Mouse (Mus musculus): ENCODE measurements around the gene Shroom3. TPM values are rescaled to one million over a fixed set of nuclear protein-coding genes. Genes with fewer than 3 reads are reported as not detected.
"Not testable (repeated sequence)": the region's sequence is repeated elsewhere in the genome, so short reads cannot be mapped to it uniquely, and the experiment has no call there.

Shroom3 gene
- polyA plus RNA-seq, 1 experiment from 2014 or later, result 8.1 TPM

GRCm38 (mm10) chr5:92918866-92919265 is 235.6 kb downstream of the Shroom3 start:
- Histone ChIP-seq H3K27me3 (replicated peaks) (no peaks in the 10 kb centered on the region), H3K4me3 (replicated peaks) (no peak overlapping the region), H3K9ac (no peak overlapping the region), H3K27ac (0 out of 2 replicates have a peak overlapping the region, but pooled peaks have one; percentile 6), H3K4me1 (replicated peaks) (peaks cover 38% of the 10 kb centered on the region), H3K9me3 (no peaks in the 10 kb centered on the region), H3K36me3 (peaks cover 6% of the 10 kb centered on the region), H3K4me2 (replicated peaks) (no peak overlapping the region; the same call in 1 of the 2 replicates)
- ATAC-seq, result no peak
- 54% methylated on average over 9 of the region's 9 CpGs for WGBS

- Histone ChIP-seq H3K27me3 (replicated peaks) (no peaks in the 10 kb centered on the region), H3K36me3 (peaks cover 6% of the 10 kb centered on the region), H3K4me1 (replicated peaks) (peaks cover 38% of the 10 kb centered on the region), H3K4me3 (replicated peaks) (no peak overlapping the region), H3K4me2 (replicated peaks) (no peak overlapping the region), H3K9me3 (no peaks in the 10 kb centered on the region), H3K27ac (no peak overlapping the region), H3K9ac (no peak overlapping the region)
- WGBS, result 73% methylated on average over 14 of the region's 14 CpGs
- no peak for ATAC-seq
Measured at GRCm38 (mm10) chr5:92919390-92919789, 236.2 kb downstream of the Shroom3 start.

- no peaks in the 10 kb centered on the region for H3K27me3 ChIP-seq (replicated peaks)
- no peak for ATAC-seq
- peaks cover 6% of the 10 kb centered on the region for H3K36me3 ChIP-seq
- WGBS, result 90% methylated on average over 8 of the region's 8 CpGs
- no peak overlapping the region for H3K27ac ChIP-seq
- H3K4me3 ChIP-seq (replicated peaks), result no peak overlapping the region
- no peak overlapping the region for H3K4me2 ChIP-seq (replicated peaks)
- no peaks in the 10 kb centered on the region for H3K9me3 ChIP-seq
- H3K9ac ChIP-seq, result no peak overlapping the region
- peaks cover 37% of the 10 kb centered on the region for H3K4me1 ChIP-seq (replicated peaks)
Measured at GRCm38 (mm10) chr5:92920984-92921383, 237.7 kb downstream of the Shroom3 start.

GRCm38 (mm10) chr5:92921728-92922127 is 238.5 kb downstream of the Shroom3 start:
- 85% methylated on average over 8 of the region's 8 CpGs for WGBS
- no peak overlapping the region for H3K9ac ChIP-seq
- no peak overlapping the region for H3K4me3 ChIP-seq (replicated peaks)
- H3K4me2 ChIP-seq (replicated peaks), result no peak overlapping the region
- no peaks in the 10 kb centered on the region for H3K9me3 ChIP-seq
- ATAC-seq, result no peak
- no peak overlapping the region for H3K27ac ChIP-seq
- H3K36me3 ChIP-seq, result peaks cover 6% of the 10 kb centered on the region
- H3K4me1 ChIP-seq (replicated peaks), result peaks cover 32% of the 10 kb centered on the region
- no peaks in the 10 kb centered on the region for H3K27me3 ChIP-seq (replicated peaks)

GRCm38 (mm10) chr5:92922981-92923380 is 239.7 kb downstream of the Shroom3 start:
- peaks cover 35% of the 10 kb centered on the region for H3K4me1 ChIP-seq (replicated peaks)
- not testable (repeated sequence) for H3K36me3 ChIP-seq; H3K4me2 ChIP-seq (replicated peaks); H3K9me3 ChIP-seq; H3K9ac ChIP-seq; H3K27me3 ChIP-seq (replicated peaks); H3K4me3 ChIP-seq (replicated peaks); ATAC-seq; H3K27ac ChIP-seq
- WGBS, result 97% methylated on average over 5 of the region's 5 CpGs

GRCm38 (mm10) chr5:92924851-92925477 is 241.7 kb downstream of the Shroom3 start:
- Histone ChIP-seq H3K27ac (peak overlapping the region; percentile 68), H3K4me3 (replicated peaks) (peak overlapping the region; percentile 8; the same call in 1 of the 2 replicates), H3K4me1 (replicated peaks) (peaks cover 22% of the 10 kb centered on the region), H3K9me3 (no peaks in the 10 kb centered on the region), H3K36me3 (peaks cover 8% of the 10 kb centered on the region), H3K9ac (no peak overlapping the region), H3K4me2 (replicated peaks) (peak overlapping the region; percentile 56), H3K27me3 (replicated peaks) (no peaks in the 10 kb centered on the region)
- 16% methylated on average over 17 of the region's 17 CpGs for WGBS
- peak; percentile 96 for ATAC-seq

- H3K27ac ChIP-seq, result no peak overlapping the region
- no peak overlapping the region for H3K4me2 ChIP-seq (replicated peaks)
- no peak overlapping the region for H3K4me3 ChIP-seq (replicated peaks)
- no peak overlapping the region for H3K9ac ChIP-seq
- ATAC-seq, result no peak
- no peaks in the 10 kb centered on the region for H3K9me3 ChIP-seq
- WGBS, result 71% methylated on average over 10 of the region's 10 CpGs
- H3K27me3 ChIP-seq (replicated peaks), result no peaks in the 10 kb centered on the region
- 0 out of 2 replicates have a peak, but pooled peaks cover 2% of the 10 kb centered on the region for H3K36me3 ChIP-seq
- peaks cover 43% of the 10 kb centered on the region for H3K4me1 ChIP-seq (replicated peaks)
Measured at GRCm38 (mm10) chr5:92927667-92928066, 244.4 kb downstream of the Shroom3 start.

- Histone ChIP-seq H3K9ac (no peak overlapping the region), H3K4me1 (replicated peaks) (peaks cover 31% of the 10 kb centered on the region), H3K27ac (0 out of 2 replicates have a peak overlapping the region, but pooled peaks have one; percentile 34), H3K4me2 (replicated peaks) (no peak overlapping the region), H3K9me3 (no peaks in the 10 kb centered on the region), H3K36me3 (0 out of 2 replicates have a peak, but pooled peaks cover 4% of the 10 kb centered on the region), H3K27me3 (replicated peaks) (no peaks in the 10 kb centered on the region), H3K4me3 (replicated peaks) (no peak overlapping the region)
- WGBS, result 55% methylated on average over 6 of the region's 6 CpGs
- no peak for ATAC-seq
Measured at GRCm38 (mm10) chr5:92930557-92930956, 247.3 kb downstream of the Shroom3 start.

GRCm38 (mm10) chr5:92931298-92931697 is 248.1 kb downstream of the Shroom3 start:
- 0 out of 2 replicates have a peak, but pooled peaks have one; percentile 21 for ATAC-seq
- Histone ChIP-seq H3K4me3 (replicated peaks) (no peak overlapping the region), H3K27me3 (replicated peaks) (no peaks in the 10 kb centered on the region), H3K4me2 (replicated peaks) (no peak overlapping the region), H3K4me1 (replicated peaks) (peaks cover 29% of the 10 kb centered on the region), H3K36me3 (0 out of 2 replicates have a peak, but pooled peaks cover 4% of the 10 kb centered on the region), H3K9ac (no peak overlapping the region), H3K27ac (0 out of 2 replicates have a peak overlapping the region, but pooled peaks have one; percentile 6), H3K9me3 (no peaks in the 10 kb centered on the region)
- WGBS, result 40% methylated on average over 16 of the region's 16 CpGs

- Histone ChIP-seq H3K4me3 (replicated peaks) (no peak overlapping the region), H3K9me3 (no peaks in the 10 kb centered on the region), H3K27ac (no peak overlapping the region), H3K4me2 (replicated peaks) (no peak overlapping the region), H3K4me1 (replicated peaks) (peaks cover 23% of the 10 kb centered on the region), H3K36me3 (0 out of 2 replicates have a peak, but pooled peaks cover 2% of the 10 kb centered on the region), H3K27me3 (replicated peaks) (no peaks in the 10 kb centered on the region), H3K9ac (no peak overlapping the region)
- no peak for ATAC-seq
- 76% methylated on average over 10 of the region's 10 CpGs for WGBS
Measured at GRCm38 (mm10) chr5:92933010-92933409, 249.8 kb downstream of the Shroom3 start.

GRCm38 (mm10) chr5:92933599-92934217 is 250.5 kb downstream of the Shroom3 start:
- no peak overlapping the region for H3K27ac ChIP-seq
- no peaks in the 10 kb centered on the region for H3K27me3 ChIP-seq (replicated peaks)
- no peak overlapping the region for H3K4me2 ChIP-seq (replicated peaks)
- H3K4me3 ChIP-seq (replicated peaks), result no peak overlapping the region
- no peaks in the 10 kb centered on the region for H3K9me3 ChIP-seq
- H3K4me1 ChIP-seq (replicated peaks), result peaks cover 22% of the 10 kb centered on the region
- no peak for ATAC-seq
- H3K36me3 ChIP-seq, result 0 out of 2 replicates have a peak, but pooled peaks cover 2% of the 10 kb centered on the region
- no peak overlapping the region for H3K9ac ChIP-seq
- 80% methylated on average over 7 of the region's 7 CpGs for WGBS

GRCm38 (mm10) chr5:92934269-92934939 is 251.2 kb downstream of the Shroom3 start:
- ATAC-seq, result no peak
- Histone ChIP-seq H3K9ac (no peak overlapping the region), H3K4me3 (replicated peaks) (no peak overlapping the region), H3K36me3 (0 out of 2 replicates have a peak, but pooled peaks cover 2% of the 10 kb centered on the region), H3K4me1 (replicated peaks) (peaks cover 22% of the 10 kb centered on the region), H3K27me3 (replicated peaks) (no peaks in the 10 kb centered on the region), H3K27ac (no peak overlapping the region), H3K9me3 (no peaks in the 10 kb centered on the region), H3K4me2 (replicated peaks) (no peak overlapping the region)
- WGBS, result 85% methylated on average over 7 of the region's 7 CpGs
